Mouse (Mus musculus) stomach, embryonic 16.5 days (tissue): ENCODE data around the gene Psma5. TPM values are rescaled to one million over a fixed set of nuclear protein-coding genes. Genes with fewer than 3 reads are reported as not detected.
A peak's percentile ranks its signal among the peaks of the same experiment; 100 is the strongest.
"Not testable (repeated sequence)": the region's sequence is repeated elsewhere in the genome, so short reads cannot be mapped to it uniquely, and the experiment has no call there.

ENCODE experiments used
- ATAC-seq: fragments of 200-750 bp; cut with Nextera tagmentation; 2 replicates; pipeline ENCODE4 v1.8.0; 2017; ENCODE audit warnings: moderate number of reproducible peaks, moderate TSS enrichment; ENCODE audit not compliant: insufficient read depth, low FRiP score
- H3K27ac ChIP-seq: fragments of 300-500 bp; sonication (generic); 2 replicates; pipeline ENCODE4 v1.5.1; 2014; ENCODE audit warnings: low read length
- H3K27me3 ChIP-seq: fragments of 300-500 bp; sonication (generic); 2 replicates; pipeline ENCODE4 v1.6.1; 2014; ENCODE audit warnings: low read length, control low read depth, mixed read lengths; ENCODE audit not compliant: control insufficient read depth, insufficient read depth
- H3K36me3 ChIP-seq: fragments of 300-500 bp; sonication (generic); 2 replicates; pipeline ENCODE4 v1.6.1; 2014; ENCODE audit warnings: low read length; ENCODE audit not compliant: control insufficient read depth, insufficient read depth
- H3K4me1 ChIP-seq: fragments of 300-500 bp; sonication (generic); 2 replicates; pipeline ENCODE4 v1.6.1; 2014; ENCODE audit warnings: low read length, control low read depth, mixed read lengths; ENCODE audit not compliant: control insufficient read depth, insufficient read depth
- H3K4me2 ChIP-seq: fragments of 300-500 bp; sonication (generic); 2 replicates; pipeline ENCODE4 v1.6.1; 2014; ENCODE audit warnings: low read depth, low read length, mixed read lengths
- H3K4me3 ChIP-seq: fragments of 300-500 bp; sonication (generic); replicated peaks from 2 replicates; pipeline ENCODE4 v1.5.1; 2014; ENCODE audit warnings: mild to moderate bottlenecking, low read length
- H3K9ac ChIP-seq: fragments of 300-500 bp; sonication (generic); 2 replicates; pipeline ENCODE4 v1.6.1; 2014; ENCODE audit warnings: low read length
- H3K9me3 ChIP-seq: fragments of 300-500 bp; sonication (generic); replicated peaks from 2 replicates; pipeline ENCODE4 v1.6.1; 2016; ENCODE audit warnings: low read length, control low read depth; ENCODE audit not compliant: control insufficient read depth
- WGBS: fragments of 180-500 bp; shearing (Covaris S2); extraction: QIAGEN DNeasy Blood & Tissue Kit; methylation state at CpG from one replicate; pipeline ENCODE4 v1.1.7; 2014; 5-methylcytosine and 5-hydroxymethylcytosine counted together
- polyA plus RNA-seq: library from polyadenylated mRNA; unstranded; fragments of >200 nt; fragmentation: Nextera tagmentation; extraction: Ambion mirVana; gene quantifications from 2 replicates; pipeline ENCODE4 v1.2.1, GENCODE M21; 2015

Gene Psma5
- polyA plus RNA-seq, 1 experiment from 2014 or later = 230 TPM

GRCm38 (mm10) chr3:108257831-108258500 is 1.2 kb downstream of the Psma5 start:
- WGBS = 60% methylated on average over 3 of the region's 3 CpGs
- H3K9me3 ChIP-seq = no peaks in the 10 kb centered on the region
- H3K36me3 ChIP-seq = peaks cover 4% of the 10 kb centered on the region; the same call in 1 of the 2 replicates
- H3K4me2 ChIP-seq = peak overlapping the region; percentile 84
- no peaks in the 10 kb centered on the region for H3K27me3 ChIP-seq
- H3K4me1 ChIP-seq = peaks cover 12% of the 10 kb centered on the region
- H3K27ac ChIP-seq = no peak overlapping the region
- peak overlapping the region; percentile 97 for H3K4me3 ChIP-seq
- peak overlapping the region; percentile 91 for H3K9ac ChIP-seq
- ATAC-seq = no peak

- Histone ChIP-seq H3K4me3 (no peak overlapping the region), H3K9me3 (no peaks in the 10 kb centered on the region), H3K4me1 (peaks cover 12% of the 10 kb centered on the region), H3K27me3 (no peaks in the 10 kb centered on the region), H3K27ac (no peak overlapping the region), H3K4me2 (no peak overlapping the region), H3K36me3 (peaks cover 4% of the 10 kb centered on the region; the same call in 1 of the 2 replicates), H3K9ac (no peak overlapping the region)
- no peak for ATAC-seq
- 62% methylated on average over 3 of the region's 3 CpGs for WGBS
Observed at GRCm38 (mm10) chr3:108259319-108259718, 2.6 kb downstream of the Psma5 start.

DNA sequence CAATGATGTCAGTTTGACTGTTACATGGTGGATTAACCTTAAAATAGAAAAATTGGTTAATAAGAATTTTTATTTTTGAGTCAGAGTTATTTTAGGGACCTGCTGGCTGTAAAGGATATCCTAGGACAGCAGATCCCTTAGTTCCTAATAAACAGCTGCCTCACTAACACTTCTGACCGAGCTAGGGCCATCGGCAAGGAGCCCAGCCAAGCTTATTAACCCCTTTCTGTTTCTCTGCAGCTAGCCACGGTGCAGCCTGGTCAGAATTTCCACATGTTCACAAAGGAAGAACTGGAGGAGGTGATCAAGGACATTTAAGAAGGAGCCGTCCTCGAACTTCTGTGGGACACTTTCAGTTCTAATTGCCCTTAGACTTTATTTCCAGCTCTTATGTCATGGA is 22.8 kb downstream of the Psma5 start:
- not testable (repeated sequence) for H3K9ac ChIP-seq, H3K4me2 ChIP-seq, ATAC-seq, H3K27ac ChIP-seq, H3K9me3 ChIP-seq, H3K27me3 ChIP-seq, H3K4me3 ChIP-seq, H3K4me1 ChIP-seq
- H3K36me3 ChIP-seq = 0 out of 2 replicates have a peak, but pooled peaks cover 10% of the 10 kb centered on the region
- 75% methylated on average over 5 of the region's 5 CpGs for WGBS

DNA sequence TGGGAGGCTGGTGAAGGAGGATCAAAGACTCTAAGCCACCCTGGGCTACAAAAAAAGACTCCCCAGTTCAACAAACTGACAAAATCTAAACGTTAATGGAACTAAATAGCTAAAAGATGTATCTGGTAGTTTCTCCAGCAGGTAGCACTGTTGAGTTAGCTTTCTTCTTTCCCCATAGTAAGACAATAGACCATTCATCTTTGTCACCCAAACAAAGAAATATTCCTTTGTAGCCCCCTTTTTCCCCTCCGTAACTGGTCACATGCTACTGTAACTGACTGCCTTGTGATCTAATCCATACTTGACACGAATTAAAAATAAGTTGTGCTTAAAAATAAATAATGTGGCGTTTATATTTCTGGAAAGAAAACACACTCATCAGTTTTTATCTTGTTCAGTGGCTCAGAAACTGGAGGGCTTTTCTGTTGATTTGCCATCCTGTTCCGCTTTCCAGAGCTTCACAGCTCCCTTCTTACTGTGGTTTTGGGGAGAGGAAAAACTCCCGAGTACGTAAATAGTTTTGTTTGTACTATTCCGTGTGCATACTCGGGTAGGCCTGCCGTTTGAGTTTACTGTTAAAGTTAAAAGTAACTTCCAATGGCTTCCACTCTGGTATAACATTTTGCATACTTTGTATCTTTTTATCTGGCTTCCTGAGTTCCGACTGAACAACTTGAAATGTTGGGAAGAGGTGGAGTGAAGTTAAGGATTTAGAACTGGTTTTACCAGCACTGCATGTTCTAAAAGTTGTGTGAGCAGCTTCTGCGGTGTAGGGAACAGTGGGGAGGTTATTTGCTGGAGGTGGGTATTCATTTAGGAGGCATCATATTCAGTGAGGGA is 25.9 kb downstream of the Psma5 start:
- Histone ChIP-seq H3K4me2 (peak overlapping the region; percentile 83), H3K4me3 (peak overlapping the region; percentile 85), H3K9ac (no peak overlapping the region), H3K4me1 (peaks cover 21% of the 10 kb centered on the region), H3K9me3 (no peaks in the 10 kb centered on the region), H3K27ac (peak overlapping the region; percentile 93), H3K27me3 (no peaks in the 10 kb centered on the region), H3K36me3 (0 out of 2 replicates have a peak, but pooled peaks cover 4% of the 10 kb centered on the region)
- no peak for ATAC-seq
- WGBS = 15% methylated on average over 12 of the region's 12 CpGs

- 9% methylated on average over 6 of the region's 6 CpGs for WGBS
- H3K9me3 ChIP-seq = no peaks in the 10 kb centered on the region
- H3K4me2 ChIP-seq = peak overlapping the region; percentile 83
- H3K36me3 ChIP-seq = no peaks in the 10 kb centered on the region
- peak overlapping the region; percentile 85 for H3K4me3 ChIP-seq
- H3K4me1 ChIP-seq = peaks cover 27% of the 10 kb centered on the region
- ATAC-seq = no peak
- H3K27me3 ChIP-seq = no peaks in the 10 kb centered on the region
- peak overlapping the region; percentile 87 for H3K9ac ChIP-seq
- peak overlapping the region; percentile 93 for H3K27ac ChIP-seq
Observed at GRCm38 (mm10) chr3:108283241-108283561, 26.5 kb downstream of the Psma5 start.

DNA sequence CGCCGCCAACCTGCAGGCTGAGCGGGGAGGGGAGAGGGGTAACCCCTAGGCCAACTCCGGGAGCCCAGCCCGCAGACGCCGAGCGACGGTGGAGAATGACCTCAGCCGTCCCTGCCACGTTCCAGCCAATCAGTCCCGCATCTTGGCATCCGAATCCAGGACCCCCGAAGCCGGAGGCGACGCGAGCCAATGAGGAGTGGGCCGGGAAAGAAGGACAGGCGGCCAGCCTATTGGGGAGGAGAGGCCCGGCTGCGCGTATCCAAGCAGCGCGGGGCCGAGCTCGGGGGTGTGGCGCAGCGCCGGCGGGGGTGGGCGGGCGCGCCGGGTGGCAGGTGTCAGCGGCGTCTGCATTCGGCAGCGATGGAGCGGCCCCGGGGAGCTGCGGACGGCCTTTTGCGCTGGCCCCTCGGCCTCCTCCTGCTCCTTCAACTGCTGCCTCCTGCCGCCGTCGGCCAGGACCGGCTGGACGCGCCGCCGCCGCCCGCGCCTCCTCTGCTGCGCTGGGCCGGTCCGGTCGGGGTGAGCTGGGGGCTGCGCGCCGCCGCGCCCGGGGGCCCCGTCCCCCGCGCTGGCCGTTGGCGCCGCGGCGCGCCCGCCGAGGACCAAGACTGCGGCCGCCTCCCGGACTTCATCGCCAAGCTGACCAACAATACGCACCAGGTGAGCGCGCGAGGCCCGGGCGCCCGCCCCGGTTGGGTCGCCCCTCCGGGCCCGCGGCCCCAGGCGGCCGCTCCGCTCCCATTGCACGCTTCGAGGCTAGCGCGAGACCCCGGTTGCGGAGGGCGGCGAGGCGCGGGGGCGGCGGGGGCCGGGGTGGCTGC is 27.3 kb downstream of the Psma5 start, which contains the start of gene Sort1:
Gene Sort1 (plus strand): TSS at position 302 of the 821 bp plus-strand sequence.
- Histone ChIP-seq H3K9me3 (no peaks in the 10 kb centered on the region), H3K36me3 (no peaks in the 10 kb centered on the region), H3K9ac (peak within 1 kb of the TSS; percentile 87), H3K4me3 (peak within 1 kb of the TSS; percentile 85), H3K27me3 (no peaks in the 10 kb centered on the region), H3K27ac (peak within 1 kb of the TSS; percentile 93), H3K4me2 (peak within 1 kb of the TSS; percentile 83), H3K4me1 (peaks cover 35% of the 10 kb centered on the region)
- WGBS = under 1% methylated on average over 106 of the region's 109 CpGs
- ATAC-seq = peak; percentile 96

DNA sequence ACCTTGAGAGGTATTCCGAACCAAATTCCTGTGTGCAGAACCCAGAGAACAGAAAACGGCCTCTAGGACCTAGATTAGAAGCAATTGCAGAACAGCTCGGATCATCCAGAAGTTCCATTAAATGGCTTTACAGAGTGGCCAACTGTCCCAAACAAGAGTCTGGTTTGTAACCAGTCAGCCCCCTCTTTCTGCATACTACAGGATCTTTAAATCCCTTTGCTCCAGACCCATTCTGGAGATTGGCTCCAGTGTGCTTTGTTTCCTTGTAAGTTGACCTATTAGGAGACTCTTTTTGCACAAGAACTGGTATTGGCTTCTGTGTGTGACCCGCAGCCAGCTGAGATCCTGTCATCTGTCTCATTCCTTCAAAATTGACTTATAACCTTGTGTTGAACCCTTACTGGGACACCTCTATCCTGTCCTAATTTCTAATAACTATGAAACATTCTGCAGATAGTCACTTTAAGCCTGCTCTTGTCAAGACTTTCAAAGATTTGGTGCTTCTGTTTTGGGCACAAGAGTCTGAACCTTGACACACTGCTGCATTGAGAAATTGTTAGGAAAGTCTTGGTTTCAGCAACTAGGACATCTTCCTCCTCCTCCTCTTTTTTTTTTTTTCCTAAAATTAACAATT is 28.5 kb downstream of the Psma5 start:
- Histone ChIP-seq H3K9ac (peak overlapping the region; percentile 87; the same call in 1 of the 2 replicates), H3K36me3 (no peaks in the 10 kb centered on the region), H3K4me3 (peak overlapping the region; percentile 85), H3K4me1 (peaks cover 38% of the 10 kb centered on the region), H3K9me3 (no peaks in the 10 kb centered on the region), H3K4me2 (peak overlapping the region; percentile 83), H3K27me3 (no peaks in the 10 kb centered on the region), H3K27ac (no peak overlapping the region)
- no peak for ATAC-seq
- whole genome bisulfite sequencing = 54% methylated on average over 4 of the region's 4 CpGs

DNA sequence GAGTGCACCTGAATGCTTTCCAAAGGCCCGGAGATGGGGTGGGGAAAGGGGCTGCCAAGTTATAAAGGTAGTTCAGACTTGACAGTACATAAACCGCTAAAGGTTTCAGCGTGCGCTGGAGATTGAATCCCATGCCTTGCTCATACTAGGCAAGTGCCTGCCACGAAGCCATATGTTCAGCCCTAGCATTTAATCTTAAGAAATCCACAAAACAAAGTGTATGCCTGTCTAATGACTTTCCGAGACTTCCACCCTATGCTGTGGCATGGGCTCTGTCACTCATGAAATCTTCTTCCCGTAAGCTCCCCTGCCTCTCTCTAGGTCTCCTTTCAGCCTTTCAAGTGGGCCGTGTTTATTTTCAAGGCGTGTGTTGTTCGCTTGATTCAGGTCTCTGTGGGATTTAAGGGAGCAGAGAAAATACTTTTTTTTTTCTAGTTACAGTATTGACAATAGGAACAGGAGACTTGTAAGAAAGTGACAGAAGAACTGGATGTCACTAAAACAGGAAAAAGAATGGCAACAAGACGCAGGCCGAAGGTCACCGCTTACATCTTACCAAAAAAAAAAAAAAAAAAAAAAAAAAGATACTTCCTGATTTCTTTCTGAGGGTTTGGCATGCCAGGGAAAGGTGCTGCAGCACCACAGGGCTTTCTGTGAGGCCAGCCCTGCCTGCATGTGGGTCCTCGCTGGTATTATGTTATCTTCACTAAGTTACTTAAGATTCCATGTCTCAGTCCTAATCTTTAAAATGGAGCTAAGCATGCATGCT is 30.1 kb downstream of the Psma5 start:
- no peak for ATAC-seq
- no peak overlapping the region for H3K4me3 ChIP-seq
- 45% methylated on average over 14 of the region's 14 CpGs for WGBS
- peaks cover 44% of the 10 kb centered on the region for H3K4me1 ChIP-seq
- peak overlapping the region; percentile 23; the same call in 1 of the 2 replicates for H3K4me2 ChIP-seq
- peak overlapping the region; percentile 81 for H3K27ac ChIP-seq
- H3K36me3 ChIP-seq = no peaks in the 10 kb centered on the region
- H3K9me3 ChIP-seq = no peaks in the 10 kb centered on the region
- no peaks in the 10 kb centered on the region for H3K27me3 ChIP-seq
- H3K9ac ChIP-seq = peak overlapping the region; percentile 33; the same call in 1 of the 2 replicates
